Comparison of ENCODE assay signal across 8 mouse cellular contexts in genomic region chr4:82511001-82511513, GRCm38 (mm10).
A peak's percentile ranks its signal among the peaks of the same experiment; 100 is the strongest.
DNase-seq lines count a peak whose midpoint lies in the region; ATAC-seq and TF ChIP-seq lines count a peak whose summit lies in the region.

No protein-coding gene starts in this region.

- 2% methylated on average over 16 of the region's 16 CpGs for WGBS in forebrain, embryonic 15.5 days
- WGBS in midbrain, embryonic 12.5 days: 3% methylated on average over 16 of the region's 16 CpGs

- no peaks in the 10 kb centered on the region for H3K9me3 ChIP-seq in forebrain, embryonic 15.5 days
- H3K9me3 ChIP-seq in midbrain, embryonic 12.5 days: no peaks in the 10 kb centered on the region

- peak overlapping the region; percentile 95 for H3K9ac ChIP-seq in forebrain, embryonic 15.5 days (replicated peaks)
- H3K9ac ChIP-seq in midbrain, embryonic 12.5 days (replicated peaks): peak overlapping the region; percentile 50; the same call in 1 of the 2 replicates

- no peak for ATAC-seq in forebrain, embryonic 15.5 days (replicated peaks)
- ATAC-seq in midbrain, embryonic 12.5 days (ENCODE audit: low FRiP score, low read depth): no peak

- peak overlapping the region; percentile 81 for H3K27ac ChIP-seq in left cerebral cortex, adult 2 months
- H3K27ac ChIP-seq in forebrain, embryonic 15.5 days (replicated peaks): peak overlapping the region; percentile 99
- H3K27ac ChIP-seq in midbrain, embryonic 12.5 days (replicated peaks): peak overlapping the region; percentile 91

- intact Hi-C loops in left cerebral cortex, adult 2 months (cut with DNase I): no loop called here
- intact Hi-C loops in left cerebral cortex, postnatal 36 days (cut with DNase I): no loop called here
- intact Hi-C loops in gastrocnemius, postnatal 36 days (cut with DNase I): no loop called here

- no peak overlapping the region; the same call in 1 of the 2 replicates for H3K4me3 ChIP-seq in left cerebral cortex, adult 2 months
- peak overlapping the region; percentile 75 for H3K4me3 ChIP-seq in forebrain, embryonic 15.5 days
- peak overlapping the region; percentile 45; the same call in 1 of the 2 replicates for H3K4me3 ChIP-seq in midbrain, embryonic 12.5 days

- DNase-seq in left cerebral cortex, adult 2 months (ENCODE audit: extremely low spot score in 1 of 2, low spot score in 2 of 2): no peak
- no peak for DNase-seq in left cerebral cortex, postnatal 36 days (ENCODE audit: low spot score in 2 of 2)
- peak; percentile 72 for DNase-seq in kidney, adult 9 months
- no peak for DNase-seq in embryo, embryonic 10.5 days (ENCODE audit: low spot score)
- DNase-seq in gastrocnemius, postnatal 36 days: no peak
- DNase-seq in frontal cortex, postnatal 25 days (ENCODE audit: low spot score in 2 of 2): no peak

- peak overlapping the region; percentile 82 for H3K4me2 ChIP-seq in forebrain, embryonic 15.5 days (replicated peaks)
- peak overlapping the region; percentile 94 for H3K4me2 ChIP-seq in midbrain, embryonic 12.5 days (replicated peaks)

- H3K4me1 ChIP-seq in forebrain, embryonic 15.5 days: peaks cover 25% of the 10 kb centered on the region
- peaks cover 57% of the 10 kb centered on the region for H3K4me1 ChIP-seq in midbrain, embryonic 12.5 days

- TF ChIP-seq CTCF in left cerebral cortex, adult 2 months (IDR thresholded peaks at IDR 0.05): no peak

- no peaks in the 10 kb centered on the region for H3K27me3 ChIP-seq in forebrain, embryonic 15.5 days
- no peaks in the 10 kb centered on the region for H3K27me3 ChIP-seq in midbrain, embryonic 12.5 days

- H3K36me3 ChIP-seq in forebrain, embryonic 15.5 days: no peaks in the 10 kb centered on the region
- no peaks in the 10 kb centered on the region for H3K36me3 ChIP-seq in midbrain, embryonic 12.5 days
